Mouse (Mus musculus): Measurements from ENCODE around the gene Prkar1b.

GRCm38 (mm10) chr5:139150603-139151031 is 816 bp upstream of the Prkar1b start:
- TF ChIP-seq GATA1 (IDR thresholded peaks at IDR 0.05; ENCODE audit: low read length) (no peak), TAL1 (IDR thresholded peaks at IDR 0.05; ENCODE audit: low read length) (no peak)
